Mouse (Mus musculus): Measurements from ENCODE around the gene Papola. TPM values are rescaled to one million over a fixed set of nuclear protein-coding genes. Genes with fewer than 3 reads are reported as not detected.

Papola gene
- polyA plus RNA-seq, 1 experiment: 91.1 TPM

DNA sequence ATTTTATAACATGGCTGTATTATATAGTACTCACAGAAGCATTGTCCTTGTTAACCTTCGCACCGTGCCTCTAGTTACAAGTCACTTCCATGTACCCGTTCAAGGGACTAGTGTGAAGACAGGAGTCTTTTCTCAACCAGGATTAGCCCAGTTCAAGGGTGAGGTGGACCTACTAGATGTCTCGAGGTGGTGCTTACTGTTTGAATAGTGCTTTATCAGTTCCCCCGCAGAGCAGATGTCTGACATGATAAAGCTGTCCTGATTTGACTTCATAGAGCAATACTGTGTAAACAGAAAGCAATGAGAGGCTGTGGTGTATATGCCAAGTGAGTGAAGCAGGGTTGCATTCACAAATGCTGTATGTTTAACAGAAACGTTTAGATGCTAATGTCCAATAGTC lies 26.1 kb downstream of the Papola start:
- WGBS: 91% methylated on average over 6 of the region's 6 CpGs
- Histone ChIP-seq H3K4me1 (replicated peaks; ENCODE audit: control insufficient read depth, insufficient read depth, low read length) (no peaks in the 10 kb centered on the region), H3K27me3 (ENCODE audit: control insufficient read depth, insufficient read depth, low read length) (no peaks in the 10 kb centered on the region), H3K27ac (ENCODE audit: control insufficient read depth, insufficient read depth, low read length) (no peak overlapping the region), H3K4me3 (ENCODE audit: control insufficient read depth, insufficient read depth, low read length) (no peak overlapping the region), H3K36me3 (ENCODE audit: control insufficient read depth, insufficient read depth, low read length) (peaks cover 82% of the 10 kb centered on the region)
- no peak for DNase-seq
- TF ChIP-seq CTCF (IDR thresholded peaks at IDR 0.05; ENCODE audit: borderline replicate concordance, control insufficient read depth, extremely low read depth, insufficient read depth, low read length, poor library complexity): no peak
- TF ChIP-seq POLR2A (IDR thresholded peaks at IDR 0.05; ENCODE audit: control insufficient read depth, extremely low read depth, insufficient read depth, low read length, poor library complexity): no peak

- H3K27ac ChIP-seq (ENCODE audit: control insufficient read depth, insufficient read depth, low read length): no peak overlapping the region
- H3K4me1 ChIP-seq (replicated peaks; ENCODE audit: control insufficient read depth, insufficient read depth, low read length): no peaks in the 10 kb centered on the region
- no peaks in the 10 kb centered on the region for H3K27me3 ChIP-seq (ENCODE audit: control insufficient read depth, insufficient read depth, low read length)
- no peak overlapping the region for H3K4me3 ChIP-seq (ENCODE audit: control insufficient read depth, insufficient read depth, low read length)
- TF ChIP-seq CTCF (IDR thresholded peaks at IDR 0.05; ENCODE audit: borderline replicate concordance, control insufficient read depth, extremely low read depth, insufficient read depth, low read length, poor library complexity) (no peak), POLR2A (IDR thresholded peaks at IDR 0.05; ENCODE audit: control insufficient read depth, extremely low read depth, insufficient read depth, low read length, poor library complexity) (no peak)
- no peak for DNase-seq
- WGBS: 94% methylated on average over 6 of the region's 6 CpGs
- H3K36me3 ChIP-seq (ENCODE audit: control insufficient read depth, insufficient read depth, low read length): peaks cover 71% of the 10 kb centered on the region
These were observed 29.5 kb downstream of the Papola start for GRCm38 (mm10) chr12:105813957-105814356.

DNA sequence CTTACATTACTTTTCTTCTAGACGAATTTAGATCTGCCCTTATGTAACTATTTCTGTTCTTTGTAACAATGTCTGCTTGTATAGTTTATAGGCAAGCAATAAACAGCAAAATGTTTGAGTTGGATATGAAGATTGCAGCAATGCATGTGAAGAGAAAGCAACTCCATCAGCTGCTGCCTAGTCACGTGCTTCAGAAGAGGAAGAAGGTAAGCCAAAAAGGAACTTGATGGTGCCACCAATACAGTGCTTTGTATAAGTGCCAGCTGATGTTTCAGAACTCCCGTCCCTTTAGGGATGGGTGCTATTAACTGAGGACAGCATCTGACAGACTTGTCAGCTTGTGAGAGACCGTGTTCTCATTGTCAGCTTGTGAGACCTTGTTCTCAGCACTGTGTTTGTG lies 39.0 kb downstream of the Papola start:
- WGBS: 89% methylated on average over 4 of the region's 4 CpGs
- Histone ChIP-seq H3K4me1 (replicated peaks; ENCODE audit: control insufficient read depth, insufficient read depth, low read length) (no peaks in the 10 kb centered on the region), H3K4me3 (ENCODE audit: control insufficient read depth, insufficient read depth, low read length) (no peak overlapping the region), H3K27me3 (ENCODE audit: control insufficient read depth, insufficient read depth, low read length) (no peaks in the 10 kb centered on the region), H3K27ac (ENCODE audit: control insufficient read depth, insufficient read depth, low read length) (no peak overlapping the region), H3K36me3 (ENCODE audit: control insufficient read depth, insufficient read depth, low read length) (peaks cover 92% of the 10 kb centered on the region)
- no peak for TF ChIP-seq CTCF (IDR thresholded peaks at IDR 0.05; ENCODE audit: borderline replicate concordance, control insufficient read depth, extremely low read depth, insufficient read depth, low read length, poor library complexity)
- TF ChIP-seq POLR2A (IDR thresholded peaks at IDR 0.05; ENCODE audit: control insufficient read depth, extremely low read depth, insufficient read depth, low read length, poor library complexity): no peak
- no peak for DNase-seq

- no peaks in the 10 kb centered on the region for H3K27me3 ChIP-seq (ENCODE audit: control insufficient read depth, insufficient read depth, low read length)
- no peak for DNase-seq
- H3K4me1 ChIP-seq (replicated peaks; ENCODE audit: control insufficient read depth, insufficient read depth, low read length): no peaks in the 10 kb centered on the region
- no peak for TF ChIP-seq CTCF (IDR thresholded peaks at IDR 0.05; ENCODE audit: borderline replicate concordance, control insufficient read depth, extremely low read depth, insufficient read depth, low read length, poor library complexity)
- no peak for TF ChIP-seq POLR2A (IDR thresholded peaks at IDR 0.05; ENCODE audit: control insufficient read depth, extremely low read depth, insufficient read depth, low read length, poor library complexity)
- 96% methylated on average over 8 of the region's 8 CpGs for WGBS
- H3K27ac ChIP-seq (ENCODE audit: control insufficient read depth, insufficient read depth, low read length): no peak overlapping the region
- H3K36me3 ChIP-seq (ENCODE audit: control insufficient read depth, insufficient read depth, low read length): peaks cover 92% of the 10 kb centered on the region
- no peak overlapping the region for H3K4me3 ChIP-seq (ENCODE audit: control insufficient read depth, insufficient read depth, low read length)
These were observed 40.2 kb downstream of the Papola start for GRCm38 (mm10) chr12:105824743-105825142.

DNA sequence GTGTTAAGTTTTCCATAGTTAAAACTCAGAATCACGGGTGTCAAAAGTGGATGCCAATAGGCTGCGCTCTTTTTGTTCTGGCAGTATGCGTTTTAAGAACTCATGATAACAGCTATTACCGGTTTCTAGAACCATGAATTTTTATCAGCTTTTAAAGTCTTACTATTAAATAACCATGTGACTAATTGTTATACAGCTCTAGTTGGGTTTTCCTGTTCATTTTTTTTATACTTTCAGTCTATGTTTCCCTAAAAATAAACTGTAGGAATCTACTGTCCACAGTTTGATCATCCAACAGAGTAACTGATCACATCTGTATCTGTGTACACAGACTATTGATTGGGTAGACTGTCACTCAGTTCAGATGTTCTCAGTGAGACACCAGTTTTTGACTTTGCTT lies 40.8 kb downstream of the Papola start:
- TF ChIP-seq CTCF (IDR thresholded peaks at IDR 0.05; ENCODE audit: borderline replicate concordance, control insufficient read depth, extremely low read depth, insufficient read depth, low read length, poor library complexity) (no peak), POLR2A (IDR thresholded peaks at IDR 0.05; ENCODE audit: control insufficient read depth, extremely low read depth, insufficient read depth, low read length, poor library complexity) (no peak)
- Histone ChIP-seq H3K4me3 (ENCODE audit: control insufficient read depth, insufficient read depth, low read length) (no peak overlapping the region), H3K27ac (ENCODE audit: control insufficient read depth, insufficient read depth, low read length) (no peak overlapping the region), H3K27me3 (ENCODE audit: control insufficient read depth, insufficient read depth, low read length) (no peaks in the 10 kb centered on the region), H3K4me1 (replicated peaks; ENCODE audit: control insufficient read depth, insufficient read depth, low read length) (no peaks in the 10 kb centered on the region), H3K36me3 (ENCODE audit: control insufficient read depth, insufficient read depth, low read length) (peaks cover 92% of the 10 kb centered on the region)
- WGBS: 98% methylated on average over 4 of the region's 4 CpGs
- no peak for DNase-seq

DNA sequence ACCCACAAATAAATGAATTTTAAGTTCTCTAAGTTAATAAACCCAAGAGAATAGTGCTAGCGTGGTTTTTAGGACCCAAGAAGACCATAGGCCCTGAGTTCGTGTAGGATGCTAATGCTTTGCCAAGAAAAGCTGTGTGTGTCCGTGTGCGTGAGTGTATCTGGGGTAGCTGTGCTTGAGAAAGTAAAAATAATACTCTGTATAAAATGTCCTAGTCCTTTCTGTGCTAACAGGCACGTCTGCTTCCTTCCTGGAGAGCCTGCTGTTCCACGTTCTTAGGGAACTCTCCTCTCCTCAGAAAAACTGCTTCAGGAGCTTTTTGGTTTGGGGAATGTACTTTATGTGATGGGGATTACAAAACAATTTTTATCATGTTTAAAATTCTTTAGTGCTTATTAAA lies 48.0 kb downstream of the Papola start:
- no peak for DNase-seq
- Histone ChIP-seq H3K4me1 (replicated peaks; ENCODE audit: control insufficient read depth, insufficient read depth, low read length) (no peaks in the 10 kb centered on the region), H3K4me3 (ENCODE audit: control insufficient read depth, insufficient read depth, low read length) (no peak overlapping the region), H3K27me3 (ENCODE audit: control insufficient read depth, insufficient read depth, low read length) (no peaks in the 10 kb centered on the region), H3K27ac (ENCODE audit: control insufficient read depth, insufficient read depth, low read length) (no peak overlapping the region), H3K36me3 (ENCODE audit: control insufficient read depth, insufficient read depth, low read length) (peaks cover 96% of the 10 kb centered on the region)
- WGBS: 93% methylated on average over 6 of the region's 6 CpGs
- TF ChIP-seq CTCF (IDR thresholded peaks at IDR 0.05; ENCODE audit: borderline replicate concordance, control insufficient read depth, extremely low read depth, insufficient read depth, low read length, poor library complexity): no peak
- TF ChIP-seq POLR2A (IDR thresholded peaks at IDR 0.05; ENCODE audit: control insufficient read depth, extremely low read depth, insufficient read depth, low read length, poor library complexity): no peak

DNA sequence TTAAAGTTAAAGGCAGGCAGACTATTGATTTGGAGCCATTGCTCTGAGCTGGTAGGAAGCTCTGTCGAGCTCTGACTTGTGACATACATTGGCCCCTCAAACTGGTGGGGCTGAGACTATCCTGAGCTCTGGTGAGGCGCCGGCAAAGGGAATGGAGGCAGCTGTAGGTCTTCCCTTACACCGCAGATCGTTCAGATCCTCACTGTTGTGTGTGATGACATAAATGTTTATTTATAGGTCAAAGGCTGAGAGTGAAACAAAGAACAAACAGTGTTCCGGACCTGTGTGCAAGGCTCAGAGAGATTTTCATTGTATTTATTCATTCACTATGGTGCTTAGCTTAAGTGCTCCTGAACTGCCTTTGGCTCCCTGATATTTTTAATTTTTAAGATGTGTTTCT lies 50.4 kb downstream of the Papola start:
- Histone ChIP-seq H3K4me1 (replicated peaks; ENCODE audit: control insufficient read depth, insufficient read depth, low read length) (no peaks in the 10 kb centered on the region), H3K27ac (ENCODE audit: control insufficient read depth, insufficient read depth, low read length) (no peak overlapping the region), H3K36me3 (ENCODE audit: control insufficient read depth, insufficient read depth, low read length) (peaks cover 87% of the 10 kb centered on the region), H3K4me3 (ENCODE audit: control insufficient read depth, insufficient read depth, low read length) (no peak overlapping the region), H3K27me3 (ENCODE audit: control insufficient read depth, insufficient read depth, low read length) (no peaks in the 10 kb centered on the region)
- TF ChIP-seq CTCF (IDR thresholded peaks at IDR 0.05; ENCODE audit: borderline replicate concordance, control insufficient read depth, extremely low read depth, insufficient read depth, low read length, poor library complexity) (no peak), POLR2A (IDR thresholded peaks at IDR 0.05; ENCODE audit: control insufficient read depth, extremely low read depth, insufficient read depth, low read length, poor library complexity) (no peak)
- 84% methylated on average over 6 of the region's 6 CpGs for WGBS
- no peak for DNase-seq
